Mouse (Mus musculus) limb, embryonic 14.5 days (tissue): Measurements from ENCODE around the gene Myo1d. TPM values are rescaled to one million over a fixed set of nuclear protein-coding genes. Genes with fewer than 3 reads are reported as not detected.

Experiments used
- ATAC-seq: fragments of 200-750 bp; cut with Nextera tagmentation; 2 replicates; pipeline ENCODE4 v1.8.0; 2017; ENCODE audit warnings: low read depth, moderate number of reproducible peaks, moderate TSS enrichment; ENCODE audit not compliant: low FRiP score
- DNase-seq: peaks from one replicate; pipeline ENCODE4 v3.0.0-alpha.2; 2015; ENCODE audit warnings: low spot score
- H3K27ac ChIP-seq: fragments of 300-500 bp; sonication (generic); replicated peaks from 2 replicates; pipeline ENCODE4 v1.5.1; 2014; ENCODE audit warnings: low read depth, mild to moderate bottlenecking, low read length, moderate library complexity, mixed read lengths
- H3K27me3 ChIP-seq: fragments of 300-500 bp; sonication (generic); 2 replicates; pipeline ENCODE4 v1.6.1; 2014; ENCODE audit warnings: low read length, mixed read lengths; ENCODE audit not compliant: control insufficient read depth, insufficient read depth
- H3K36me3 ChIP-seq: fragments of 300-500 bp; sonication (generic); 2 replicates; pipeline ENCODE4 v1.6.1; 2014; ENCODE audit warnings: mild to moderate bottlenecking, low read length, moderate library complexity, mixed read lengths; ENCODE audit not compliant: control insufficient read depth, insufficient read depth
- H3K4me1 ChIP-seq: fragments of 300-500 bp; sonication (generic); 2 replicates; pipeline ENCODE4 v1.6.1; 2014; ENCODE audit warnings: antibody characterized with exemption, low read length, mixed read lengths; ENCODE audit not compliant: control insufficient read depth, insufficient read depth
- H3K4me2 ChIP-seq: fragments of 300-500 bp; sonication (generic); replicated peaks from 2 replicates; pipeline ENCODE4 v1.6.1; 2014; ENCODE audit warnings: low read depth, mild to moderate bottlenecking, low read length, moderate library complexity; ENCODE audit not compliant: severe bottlenecking
- H3K4me3 ChIP-seq: fragments of 300-500 bp; sonication (generic); replicated peaks from 2 replicates; pipeline ENCODE4 v1.5.1; 2014; ENCODE audit warnings: low read length
- H3K9ac ChIP-seq: fragments of 300-500 bp; sonication (generic); 2 replicates; pipeline ENCODE4 v1.6.1; 2014; ENCODE audit warnings: mild to moderate bottlenecking, low read depth, low read length, moderate library complexity; ENCODE audit not compliant: severe bottlenecking
- H3K9me3 ChIP-seq: fragments of 300-500 bp; sonication (generic); 2 replicates; pipeline ENCODE4 v1.6.1; 2016; ENCODE audit warnings: low read length; ENCODE audit not compliant: control insufficient read depth
- POLR2A ChIP-seq: fragments of 200-500 bp; IDR thresholded peaks from 2 replicates; pipeline ENCODE4 v1.8.0; 2012; ENCODE audit warnings: inconsistent platforms, mild to moderate bottlenecking, moderate library complexity, borderline replicate concordance; ENCODE audit not compliant: insufficient read depth, insufficient read length; ENCODE audit errors: extremely low read depth
- WGBS: fragments of 180-500 bp; shearing (Covaris S2); extraction: QIAGEN DNeasy Blood & Tissue Kit; methylation state at CpG from one replicate; pipeline ENCODE4 v1.1.7; 2014; 5-methylcytosine and 5-hydroxymethylcytosine counted together
- polyA plus RNA-seq, 2 experiments: library from polyadenylated mRNA; depleted of rRNA in 1 of 2; stranded (reverse) in 1 of 2; unstranded in 1 of 2; fragments of >200 nt; fragmentation: Nextera tagmentation in 1 of 2; extraction: Ambion mirVana in 1 of 2; gene quantifications; 2 replicates each; pipeline versions ENCODE4 v1.2.1 to v1.2.3; 2012 to 2014

The Myo1d gene
- polyA plus RNA-seq, 2 experiments: 6.6 to 8.3 TPM

- H3K4me3 ChIP-seq: peak overlapping the region; percentile 75
- H3K4me1 ChIP-seq: peaks cover 18% of the 10 kb centered on the region
- H3K27me3 ChIP-seq: no peaks in the 10 kb centered on the region
- no peak for ATAC-seq
- no peaks in the 10 kb centered on the region for H3K9me3 ChIP-seq
- WGBS: 13% methylated on average over 41 of the region's 55 CpGs
- no peak for DNase-seq
- H3K36me3 ChIP-seq: peaks cover 18% of the 10 kb centered on the region
- H3K27ac ChIP-seq: peak overlapping the region; percentile 65
- no peak for TF ChIP-seq POLR2A
- H3K4me2 ChIP-seq: peak overlapping the region; percentile 97
- peak overlapping the region; percentile 69 for H3K9ac ChIP-seq
Observed at GRCm38 (mm10) chr11:80477341-80478199, 302.3 kb downstream of the Myo1d start.

- Histone ChIP-seq H3K9ac (peak within 1 kb of the TSS; percentile 69), H3K4me3 (peak within 1 kb of the TSS; percentile 75), H3K9me3 (no peaks in the 10 kb centered on the region), H3K4me1 (peaks cover 18% of the 10 kb centered on the region), H3K4me2 (peak within 1 kb of the TSS; percentile 97), H3K36me3 (peaks cover 27% of the 10 kb centered on the region), H3K27me3 (no peaks in the 10 kb centered on the region), H3K27ac (peak within 1 kb of the TSS; percentile 65)
- ATAC-seq (peak; percentile 88), DNase-seq (peak; percentile 81)
- TF ChIP-seq POLR2A: 0 out of 2 replicates have a peak, but pooled peaks have one; percentile 13
- WGBS: 2% methylated on average over 45 of the region's 116 CpGs
Observed at GRCm38 (mm10) chr11:80476222-80477189, 303.3 kb downstream of the Myo1d start, which contains the start of gene Cdk5r1. Cdk5r1 (plus strand) TSS chr11:80477023.

- Histone ChIP-seq H3K4me1 (peaks cover 18% of the 10 kb centered on the region), H3K4me3 (no peak overlapping the region), H3K27me3 (no peaks in the 10 kb centered on the region), H3K36me3 (peaks cover 34% of the 10 kb centered on the region), H3K27ac (no peak overlapping the region), H3K4me2 (no peak overlapping the region), H3K9ac (no peak overlapping the region), H3K9me3 (no peaks in the 10 kb centered on the region)
- ATAC-seq (no peak), DNase-seq (no peak)
- no peak for TF ChIP-seq POLR2A
- 80% methylated on average over 9 of the region's 9 CpGs for WGBS
Observed at GRCm38 (mm10) chr11:80475544-80475943, 304.3 kb downstream of the Myo1d start.

- 88% methylated on average over 11 of the region's 11 CpGs for WGBS
- TF ChIP-seq POLR2A: no peak
- no peaks in the 10 kb centered on the region for H3K9me3 ChIP-seq
- no peak overlapping the region for H3K9ac ChIP-seq
- no peaks in the 10 kb centered on the region for H3K27me3 ChIP-seq
- no peak overlapping the region for H3K27ac ChIP-seq
- peaks cover 40% of the 10 kb centered on the region for H3K36me3 ChIP-seq
- ATAC-seq (no peak), DNase-seq (no peak)
- no peak overlapping the region for H3K4me2 ChIP-seq
- H3K4me3 ChIP-seq: no peak overlapping the region
- H3K4me1 ChIP-seq: peaks cover 18% of the 10 kb centered on the region
Observed at GRCm38 (mm10) chr11:80474846-80475245, 305.0 kb downstream of the Myo1d start.

- ATAC-seq: no peak
- peaks cover 44% of the 10 kb centered on the region for H3K36me3 ChIP-seq
Observed at GRCm38 (mm10) chr11:80474175-80474691, 305.6 kb downstream of the Myo1d start.

More at GRCm38 (mm10) chr11:80474175-80474691, 305.6 kb downstream of the Myo1d start:
- no peak for DNase-seq
- TF ChIP-seq POLR2A: no peak
- H3K27ac ChIP-seq: no peak overlapping the region
- H3K4me2 ChIP-seq: no peak overlapping the region
- no peak overlapping the region for H3K4me3 ChIP-seq
- H3K9me3 ChIP-seq: no peaks in the 10 kb centered on the region
- no peaks in the 10 kb centered on the region for H3K27me3 ChIP-seq
- peaks cover 13% of the 10 kb centered on the region for H3K4me1 ChIP-seq
- WGBS: 67% methylated on average over 2 of the region's 2 CpGs
- H3K9ac ChIP-seq: no peak overlapping the region
